Mouse (Mus musculus) megakaryocyte progenitor cell, adult 5-6 weeks (primary cell): ENCODE results near the gene Olfr370. TPM values are rescaled to one million over a fixed set of nuclear protein-coding genes. Genes with fewer than 3 reads are reported as not detected.

ENCODE experiments used
- total RNA-seq, 2 experiments: library from RNA; stranded (forward) in 1 of 2; stranded (reverse) in 1 of 2; fragments of 157-497, 149-512 nt in 1 of 2; fragments of 200-1000 nt in 1 of 2; gene quantifications; 2 replicates each; pipeline versions ENCODE4 v1.2.3 to v1.2.4; 2015 to 2017

Gene Olfr370
- total RNA-seq, 2 experiments from 2014 or later, result not detected

Other genes starting within 250 kb of the Olfr370 start
- not detected in 2 replicates for gene Ucp1, start 245.4 kb upstream of the Olfr370 start, total RNA-seq (2015)
- gene Ucp1, start 245.4 kb upstream of the Olfr370 start, total RNA-seq (2017), result not detected in 2 replicates
- 12.6 and 13.5 TPM in 2 replicates for gene Elmod2, start 203.3 kb upstream of the Olfr370 start, total RNA-seq (2015)
- 18.4 and 29.3 TPM in 2 replicates for gene Elmod2, start 203.3 kb upstream of the Olfr370 start, total RNA-seq (2017)
- gene Mgat4d, start 187.3 kb upstream of the Olfr370 start, total RNA-seq (2015), result not detected in 2 replicates
- not detected in 2 replicates for gene Mgat4d, start 187.3 kb upstream of the Olfr370 start, total RNA-seq (2017)
- 0.05 TPM in 1 of 2 replicates, not detected in the other for gene Clgn, start 145.9 kb upstream of the Olfr370 start, total RNA-seq (2015)
- gene Clgn, start 145.9 kb upstream of the Olfr370 start, total RNA-seq (2017), result not detected in 2 replicates
- gene Scoc, start 77.4 kb upstream of the Olfr370 start, total RNA-seq (2015), result 64.4 and 70.9 TPM in 2 replicates
- 27.9 and 43.9 TPM in 2 replicates for gene Scoc, start 77.4 kb upstream of the Olfr370 start, total RNA-seq (2017)
- 158 and 163 TPM in 2 replicates for gene Ndufb7, start 30.9 kb downstream of the Olfr370 start, total RNA-seq (2015)
- gene Ndufb7, start 30.9 kb downstream of the Olfr370 start, total RNA-seq (2017), result 252 and 255 TPM in 2 replicates
- 363 and 424 TPM in 2 replicates for gene Tecr, start 72.2 kb downstream of the Olfr370 start, total RNA-seq (2015)
- gene Tecr, start 72.2 kb downstream of the Olfr370 start, total RNA-seq (2017), result 324 and 345 TPM in 2 replicates
- gene Dnajb1, start 72.4 kb downstream of the Olfr370 start, total RNA-seq (2015), result 45.5 and 47.6 TPM in 2 replicates
- gene Dnajb1, start 72.4 kb downstream of the Olfr370 start, total RNA-seq (2017), result 26.2 and 28.0 TPM in 2 replicates
- gene Gipc1, start 116.9 kb downstream of the Olfr370 start, total RNA-seq (2015), result 14.7 and 19.0 TPM in 2 replicates
- gene Gipc1, start 116.9 kb downstream of the Olfr370 start, total RNA-seq (2017), result 14.3 and 17.8 TPM in 2 replicates
- 0.10 TPM in 1 of 2 replicates, not detected in the other for gene Ptger1, start 130.9 kb downstream of the Olfr370 start, total RNA-seq (2015)
- gene Ptger1, start 130.9 kb downstream of the Olfr370 start, total RNA-seq (2017), result 0.87 and 1.6 TPM in 2 replicates
- gene Pkn1, start 163.4 kb downstream of the Olfr370 start, total RNA-seq (2015), result 31.5 and 31.6 TPM in 2 replicates
- gene Pkn1, start 163.4 kb downstream of the Olfr370 start, total RNA-seq (2017), result 62.5 and 78.8 TPM in 2 replicates
- gene Ddx39, start 179.4 kb downstream of the Olfr370 start, total RNA-seq (2015), result 119 and 139 TPM in 2 replicates
- 121 and 131 TPM in 2 replicates for gene Ddx39, start 179.4 kb downstream of the Olfr370 start, total RNA-seq (2017)
- gene Adgre5, start 205.5 kb downstream of the Olfr370 start, total RNA-seq (2015), result 27.1 and 29.1 TPM in 2 replicates
- gene Adgre5, start 205.5 kb downstream of the Olfr370 start, total RNA-seq (2017), result 19.8 and 30.2 TPM in 2 replicates